Mouse (Mus musculus): ENCODE results near the gene Gm48551.

DNA sequence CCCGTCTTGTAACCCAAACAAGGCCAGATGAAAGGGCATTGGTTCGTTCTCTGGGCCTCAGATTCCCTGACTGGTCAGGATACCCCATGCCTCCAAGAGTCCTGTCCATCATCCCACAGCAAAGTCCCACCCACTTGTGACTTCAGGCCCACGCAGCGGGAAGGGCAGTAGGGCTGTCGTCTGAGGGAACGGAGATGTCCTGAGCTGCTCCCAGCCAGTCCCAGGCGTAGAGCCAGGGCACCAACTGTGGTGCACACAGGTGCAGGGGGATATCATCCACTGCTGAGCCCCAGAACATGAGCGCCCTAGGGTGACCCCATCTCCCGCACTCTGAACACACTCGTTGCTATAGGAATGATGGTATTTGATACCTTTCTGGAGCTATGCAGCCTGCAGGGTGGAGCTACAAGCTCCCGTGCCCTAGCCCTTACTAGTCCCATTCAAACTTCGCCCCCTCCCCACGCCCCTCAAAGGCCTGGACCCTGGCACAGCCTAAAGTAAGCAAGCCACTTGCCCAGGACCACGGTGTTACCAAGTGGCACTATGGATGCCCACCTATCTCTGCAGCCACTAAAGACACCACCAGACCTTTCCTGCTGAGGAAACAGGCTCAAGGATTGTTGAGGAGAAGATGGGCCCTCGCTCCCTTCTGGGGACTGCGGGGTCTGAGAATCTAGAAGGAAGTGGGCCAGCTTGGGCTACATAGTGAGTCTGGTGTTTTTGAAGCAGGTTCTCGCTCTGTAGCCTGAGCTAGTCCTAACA, 31.5 kb downstream of the Gm48551 start:
- TF ChIP-seq POLR2A (IDR thresholded peaks at IDR 0.05; ENCODE audit: borderline replicate concordance, low read depth, low read length) (no peak), CTCF (IDR thresholded peaks at IDR 0.05; ENCODE audit: low read depth, low read length) (no peak)

All from bone marrow macrophage, adult 2 months (primary cell).